Mouse (Mus musculus): ENCODE measurements around the gene Cma2.
"Not testable (repeated sequence)": the region's sequence is repeated elsewhere in the genome, so short reads cannot be mapped to it uniquely, and the experiment has no call there.

Gene Cma2

GRCm38 (mm10) chr14:55950346-55951030 lies at the start of gene Cma2:
Gene Cma2 (plus strand): TSS chr14:55950980.
- DNase-seq (ENCODE audit: low spot score): no peak

GRCm38 (mm10) chr14:55905518-55905917 lies 45.3 kb upstream of the Cma2 start:
- no peak for DNase-seq (ENCODE audit: low spot score)

- no peak for DNase-seq (ENCODE audit: low spot score)
Observed at GRCm38 (mm10) chr14:55913406-55913805, 37.4 kb upstream of the Cma2 start.

GRCm38 (mm10) chr14:55918240-55919082 lies 32.3 kb upstream of the Cma2 start:
- peak; percentile 98 for DNase-seq (ENCODE audit: low spot score)

- no peak for DNase-seq (ENCODE audit: low spot score)
Observed at GRCm38 (mm10) chr14:55922475-55923232, 28.1 kb upstream of the Cma2 start.

- DNase-seq (ENCODE audit: low spot score): no peak
Observed at GRCm38 (mm10) chr14:55926847-55927246, 23.9 kb upstream of the Cma2 start.

- peak; percentile 31 for DNase-seq (ENCODE audit: low spot score)
Observed at GRCm38 (mm10) chr14:55929263-55929997, 21.4 kb upstream of the Cma2 start.

GRCm38 (mm10) chr14:55933586-55933985 lies 17.2 kb upstream of the Cma2 start:
- peak; percentile 35 for DNase-seq (ENCODE audit: low spot score)

- DNase-seq (ENCODE audit: low spot score): peak; percentile 43
Observed at GRCm38 (mm10) chr14:55940070-55940800, 10.5 kb upstream of the Cma2 start.

- no peak for DNase-seq (ENCODE audit: low spot score)
Observed at GRCm38 (mm10) chr14:55943601-55944000, 7.2 kb upstream of the Cma2 start.

GRCm38 (mm10) chr14:55944575-55944974 lies 6.2 kb upstream of the Cma2 start, which contains the start of gene Cma1:
Gene Cma1 (minus strand): TSS chr14:55944675.
- DNase-seq (ENCODE audit: low spot score): no peak

GRCm38 (mm10) chr14:55946269-55946969 lies 4.4 kb upstream of the Cma2 start:
- DNase-seq (ENCODE audit: low spot score): no peak

- peak; percentile 4 for DNase-seq (ENCODE audit: low spot score)
Observed at GRCm38 (mm10) chr14:55963263-55963662, 12.5 kb downstream of the Cma2 start.

GRCm38 (mm10) chr14:55963900-55964299 lies 13.1 kb downstream of the Cma2 start:
- peak; percentile 51 for DNase-seq (ENCODE audit: low spot score)

GRCm38 (mm10) chr14:55987464-55987863 lies 36.7 kb downstream of the Cma2 start:
- DNase-seq (ENCODE audit: low spot score): not testable (repeated sequence)

GRCm38 (mm10) chr14:56013147-56013546 lies 62.4 kb downstream of the Cma2 start:
- DNase-seq (ENCODE audit: low spot score): no peak

GRCm38 (mm10) chr14:56013924-56014323 lies 63.1 kb downstream of the Cma2 start:
- no peak for DNase-seq (ENCODE audit: low spot score)

- DNase-seq (ENCODE audit: low spot score): not testable (repeated sequence)
Observed at GRCm38 (mm10) chr14:56017671-56018070, 66.9 kb downstream of the Cma2 start, which contains the start of gene Mcpt1. Gene Mcpt1 (plus strand): TSS chr14:56017971.

GRCm38 (mm10) chr14:56019446-56019845 lies 68.7 kb downstream of the Cma2 start:
- DNase-seq (ENCODE audit: low spot score): no peak

- not testable (repeated sequence) for DNase-seq (ENCODE audit: low spot score)
Observed at GRCm38 (mm10) chr14:56021305-56021704, 70.5 kb downstream of the Cma2 start.
